In the genomic region with DNA sequence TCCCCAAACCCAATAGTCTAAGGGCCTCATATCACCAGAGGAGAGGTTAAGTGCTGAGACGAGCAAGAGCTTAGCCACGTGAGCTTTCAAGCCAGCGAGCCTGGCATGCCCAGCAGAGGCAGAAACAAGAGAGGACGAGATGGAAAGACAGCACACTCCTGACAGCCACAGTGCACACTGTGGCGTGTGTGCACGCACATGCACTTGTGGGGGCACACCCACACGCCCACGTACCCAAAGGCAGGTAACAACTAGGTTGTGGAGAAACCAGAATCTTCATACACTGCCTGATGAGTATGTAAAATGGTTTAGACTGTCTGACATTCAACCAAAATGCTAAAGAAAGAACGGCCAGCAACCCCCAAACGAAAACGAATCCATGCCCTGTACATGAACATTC, we compare ENCODE assay signal across 8 mouse cellular contexts. TPM values are rescaled to one million over a fixed set of nuclear protein-coding genes. Genes with fewer than 3 reads are reported as not detected.
A peak's percentile ranks its signal among the peaks of the same experiment; 100 is the strongest.
DNase-seq lines count a peak whose midpoint lies in the region; ATAC-seq and TF ChIP-seq lines count a peak whose summit lies in the region.

No protein-coding gene starts in this region.

- 55% methylated on average over 11 of the region's 11 CpGs for WGBS in kidney, embryonic 14.5 days
- 41% methylated on average over 11 of the region's 11 CpGs for WGBS in embryonic facial prominence, embryonic 12.5 days
- WGBS in hindbrain, postnatal 0 days, result 42% methylated on average over 11 of the region's 11 CpGs
- 58% methylated on average over 11 of the region's 11 CpGs for WGBS in midbrain, embryonic 16.5 days

- no peak for ATAC-seq in kidney, embryonic 14.5 days (ENCODE audit: low FRiP score, low TSS enrichment)
- ATAC-seq in embryonic facial prominence, embryonic 12.5 days (ENCODE audit: insufficient number of reproducible peaks, insufficient read depth, low FRiP score, low TSS enrichment), result no peak
- ATAC-seq in hindbrain, postnatal 0 days, result no peak
- ATAC-seq in midbrain, embryonic 16.5 days, result no peak

- H3K9ac ChIP-seq in kidney, embryonic 14.5 days (ENCODE audit: low read depth, low read length), result no peak overlapping the region; the same call in 1 of the 2 replicates
- H3K9ac ChIP-seq in embryonic facial prominence, embryonic 12.5 days, result no peak overlapping the region
- peak overlapping the region; percentile 21; the same call in 1 of the 2 replicates for H3K9ac ChIP-seq in hindbrain, postnatal 0 days (replicated peaks; ENCODE audit: low read length)
- 0 out of 2 replicates have a peak overlapping the region, but pooled peaks have one; percentile 95 for H3K9ac ChIP-seq in midbrain, embryonic 16.5 days (ENCODE audit: low read depth, low read length)

- no peak overlapping the region; the same call in 1 of the 2 replicates for H3K4me3 ChIP-seq in kidney, embryonic 14.5 days (ENCODE audit: low read length)
- peak overlapping the region; percentile 68 for H3K4me3 ChIP-seq in embryonic facial prominence, embryonic 12.5 days
- peak overlapping the region; percentile 88 for H3K4me3 ChIP-seq in hindbrain, postnatal 0 days (ENCODE audit: low read length)
- peak overlapping the region; percentile 73 for H3K4me3 ChIP-seq in midbrain, embryonic 16.5 days (ENCODE audit: low read depth, low read length)

- peaks cover 35% of the 10 kb centered on the region for H3K36me3 ChIP-seq in kidney, embryonic 14.5 days (ENCODE audit: control insufficient read depth, insufficient read depth, low read length)
- peaks cover 30% of the 10 kb centered on the region for H3K36me3 ChIP-seq in embryonic facial prominence, embryonic 12.5 days
- peaks cover 15% of the 10 kb centered on the region; the same call in 1 of the 2 replicates for H3K36me3 ChIP-seq in hindbrain, postnatal 0 days (ENCODE audit: insufficient read depth, low read length)
- peaks cover 23% of the 10 kb centered on the region for H3K36me3 ChIP-seq in midbrain, embryonic 16.5 days (ENCODE audit: control insufficient read depth, insufficient read depth, low read length)

- DNase-seq in kidney, postnatal 14 days, result no peak
- DNase-seq in hindbrain, postnatal 0 days (ENCODE audit: low spot score), result no peak
- no peak for DNase-seq in adrenal gland, adult (ENCODE audit: inconsistent age in 2 of 2, low spot score in 1 of 2)
- no peak for DNase-seq in layer of hippocampus, adult 18-20 months (ENCODE audit: low spot score in 2 of 2)
- DNase-seq in left cerebral cortex, adult 9 months (ENCODE audit: low spot score in 2 of 2), result no peak

- H3K4me1 ChIP-seq in kidney, embryonic 14.5 days (ENCODE audit: control insufficient read depth, insufficient read depth, low read length), result peaks cover 13% of the 10 kb centered on the region; the same call in 1 of the 2 replicates
- peaks cover 22% of the 10 kb centered on the region for H3K4me1 ChIP-seq in embryonic facial prominence, embryonic 12.5 days
- H3K4me1 ChIP-seq in hindbrain, postnatal 0 days (ENCODE audit: insufficient read depth, low read length), result peaks cover 15% of the 10 kb centered on the region
- peaks cover 23% of the 10 kb centered on the region for H3K4me1 ChIP-seq in midbrain, embryonic 16.5 days (ENCODE audit: control insufficient read depth, insufficient read depth, low read length)

- peak overlapping the region; percentile 64 for H3K4me2 ChIP-seq in kidney, embryonic 14.5 days (replicated peaks; ENCODE audit: low read depth, low read length)
- H3K4me2 ChIP-seq in embryonic facial prominence, embryonic 12.5 days (replicated peaks), result peak overlapping the region; percentile 76
- H3K4me2 ChIP-seq in hindbrain, postnatal 0 days (ENCODE audit: low read depth, low read length), result peak overlapping the region; percentile 88
- peak overlapping the region; percentile 78 for H3K4me2 ChIP-seq in midbrain, embryonic 16.5 days (ENCODE audit: low read length)

- no peaks in the 10 kb centered on the region for H3K9me3 ChIP-seq in kidney, embryonic 14.5 days (ENCODE audit: control insufficient read depth, low read length)
- no peaks in the 10 kb centered on the region for H3K9me3 ChIP-seq in embryonic facial prominence, embryonic 12.5 days
- H3K9me3 ChIP-seq in hindbrain, postnatal 0 days (ENCODE audit: low read length), result no peaks in the 10 kb centered on the region
- H3K9me3 ChIP-seq in midbrain, embryonic 16.5 days (replicated peaks; ENCODE audit: control insufficient read depth, low read length, poor library complexity, severe bottlenecking), result no peaks in the 10 kb centered on the region

- TF ChIP-seq CTCF in hindbrain, postnatal 0 days (IDR thresholded peaks at IDR 0.05; ENCODE audit: low read depth), result no peak

- H3K27me3 ChIP-seq in kidney, embryonic 14.5 days (ENCODE audit: control insufficient read depth, insufficient read depth, low read length), result no peaks in the 10 kb centered on the region
- H3K27me3 ChIP-seq in embryonic facial prominence, embryonic 12.5 days, result no peaks in the 10 kb centered on the region
- H3K27me3 ChIP-seq in hindbrain, postnatal 0 days (ENCODE audit: insufficient read depth, low read length), result no peaks in the 10 kb centered on the region
- no peaks in the 10 kb centered on the region for H3K27me3 ChIP-seq in midbrain, embryonic 16.5 days (ENCODE audit: control insufficient read depth, insufficient read depth, low read depth, low read length)

- no peak overlapping the region for H3K27ac ChIP-seq in kidney, embryonic 14.5 days (ENCODE audit: low read depth, low read length)
- H3K27ac ChIP-seq in embryonic facial prominence, embryonic 12.5 days, result no peak overlapping the region
- H3K27ac ChIP-seq in hindbrain, postnatal 0 days, result no peak overlapping the region
- H3K27ac ChIP-seq in midbrain, embryonic 16.5 days (ENCODE audit: low read length), result no peak overlapping the region

RNA-seq across cellular contexts. Expression of a gene that starts 2.0 kb away (rescaled TPM):
- 103 and 118 TPM in 2 replicates for polyA plus RNA-seq in kidney, embryonic 14.5 days (2014; fragmentation: Nextera tagmentation; extraction: Ambion mirVana)
- polyA plus RNA-seq in embryonic facial prominence, embryonic 12.5 days (2016; fragmentation: Nextera tagmentation; extraction: Ambion mirVana), result 83.9 and 87.7 TPM in 2 replicates
- total RNA-seq in hindbrain, postnatal 0 days (2014; rRNA removed), result 101 and 107 TPM in 2 replicates
- 134 and 135 TPM in 2 replicates for polyA plus RNA-seq in hindbrain, postnatal 0 days (2015; fragmentation: Nextera tagmentation; extraction: Ambion mirVana)
- polyA plus RNA-seq in midbrain, embryonic 16.5 days (2015; fragmentation: Nextera tagmentation; extraction: Ambion mirVana), result 73.1 and 85.0 TPM in 2 replicates
- total RNA-seq in layer of hippocampus, adult 18-20 months (2021), result 10 to 100 TPM; 68.8 to 68.9 TPM

Comparison
In these comparisons a context has a peak if more than half of its experiments do, and no peak if none do; other contexts are left out.
1. H3K9ac ChIP-seq: peak in hindbrain, postnatal 0 days (single experiment) and midbrain, embryonic 16.5 days (single experiment); none in kidney, embryonic 14.5 days (single experiment) and embryonic facial prominence, embryonic 12.5 days (single experiment).
2. Peak in every context shown above with its lines, with median percentiles within 50 percentile points of each other: H3K4me2 ChIP-seq.